Mouse (Mus musculus): ENCODE measurements around the gene Spn.

GRCm38 (mm10) chr7:127133125-127133524 lies 4.5 kb downstream of the Spn start:
- TF ChIP-seq CTCF (IDR thresholded peaks at IDR 0.05; ENCODE audit: extremely low read depth, insufficient read depth, insufficient read length, insufficient replicate concordance), result no peak
- TF ChIP-seq POLR2A (IDR thresholded peaks at IDR 0.05; ENCODE audit: low read depth, low read length), result no peak

All from spleen, adult 2 months (tissue).